Comparison of ENCODE assay signal across 9 mouse cellular contexts in genomic region chr6:137756310-137756709, GRCm38 (mm10). TPM values are rescaled to one million over a fixed set of nuclear protein-coding genes. Genes with fewer than 3 reads are reported as not detected.
DNase-seq lines count a peak whose midpoint lies in the region; ATAC-seq and TF ChIP-seq lines count a peak whose summit lies in the region.
"Had no signal": no experiment of that assay in that cellular context is flagged by ENCODE, and none has a peak within 500 bp of the region (broad histone marks: within the 10 kb centered on the region; RNA-seq: fewer than 3 reads in every experiment).

No protein-coding gene starts in this region.

- no peak overlapping the region for H3K9ac ChIP-seq in kidney, postnatal 0 days (ENCODE audit: low read depth, low read length)
- no peak overlapping the region for H3K9ac ChIP-seq in kidney, embryonic 15.5 days
- H3K9ac ChIP-seq in CH12.LX (ENCODE audit: insufficient read depth, low read depth) = no peak overlapping the region
- H3K9ac ChIP-seq: limb, embryonic 13.5 days had no signal

- dilution Hi-C loops in CH12.LX (cut with MboI; ENCODE audit: extremely low pct_ligation_motif_present, extremely low pct_unique_long_range_greater_than_20kb, low sequenced_read_pairs) = no loop called here

- DNase-seq in adrenal gland, adult (ENCODE audit: inconsistent age in 2 of 2, low spot score in 1 of 2) = peak; percentile 30 to 70
- no peak for DNase-seq in adrenal gland, postnatal 25 days
- peak; percentile 49 for DNase-seq in kidney, postnatal 0 days (ENCODE audit: low spot score)
- DNase-seq in CH12.LX (ENCODE audit: extremely low read depth) = peak; percentile 67
- peak; percentile 61 for DNase-seq in induced T-regulatory cell, adult 2 months (ENCODE audit: low read depth)
- peak; percentile 32 for DNase-seq in thymus, postnatal 14 days

- TF ChIP-seq CTCF in kidney, postnatal 0 days (IDR thresholded peaks at IDR 0.05; ENCODE audit: low read depth) = peak; percentile 76
- TF ChIP-seq CTCF in CH12.LX (conservative IDR thresholded peaks at IDR 0.05 in 1 of 2, IDR thresholded peaks at IDR 0.05 in 1 of 2; ENCODE audit: low read depth in 2 of 2, low read length in 2 of 2) = peak; percentile 66 to 75

- ATAC-seq in kidney, postnatal 0 days (replicated peaks; ENCODE audit: low FRiP score, low read depth) = no peak
- no peak for ATAC-seq in kidney, embryonic 15.5 days (replicated peaks; ENCODE audit: low FRiP score)
- no peak for ATAC-seq in frontal cortex, adult (ENCODE audit: low TSS enrichment)

- TF ChIP-seq POLR2A in CH12.LX (IDR thresholded peaks at IDR 0.05; ENCODE audit: low read depth, low read length) = no peak

- no peak overlapping the region for H3K4me2 ChIP-seq in kidney, postnatal 0 days (ENCODE audit: low read length)
- no peak overlapping the region for H3K4me2 ChIP-seq in kidney, embryonic 15.5 days
- H3K4me2 ChIP-seq in CH12.LX (ENCODE audit: insufficient read depth, low read depth, poor library complexity, severe bottlenecking) = no peak overlapping the region
- H3K4me2 ChIP-seq: limb, embryonic 13.5 days had no signal

- TF ChIP-seq RAD21 in CH12.LX (IDR thresholded peaks at IDR 0.05; ENCODE audit: low read depth, low read length) = peak; percentile 70

- TF ChIP-seq EP300 in CH12.LX (IDR thresholded peaks at IDR 0.05; ENCODE audit: low read length) = no peak

- H3K4me1 ChIP-seq in kidney, postnatal 0 days (replicated peaks; ENCODE audit: insufficient read depth, low read length) = peaks cover 3% of the 10 kb centered on the region; the same call in 1 of the 2 replicates
- peaks cover 20% of the 10 kb centered on the region for H3K4me1 ChIP-seq in kidney, embryonic 15.5 days
- H3K4me1 ChIP-seq in CH12.LX (ENCODE audit: control insufficient read depth in 1 of 2, insufficient read depth in 2 of 2) = peaks cover 3 to 14% of the 10 kb centered on the region in 2 experiments; a peak in 1 of 4 replicates

- H3K79me2 ChIP-seq in CH12.LX (replicated peaks; ENCODE audit: control insufficient read depth, extremely low read depth, insufficient read depth, poor library complexity, severe bottlenecking) = peaks cover 13% of the 10 kb centered on the region

- in situ Hi-C loops in CH12.LX (cut with MboI; ENCODE audit: low pct_ligation_motif_present, low pct_unique_long_range_greater_than_20kb, low sequenced_read_pairs) = no loop called here

- H3K9me3 ChIP-seq in kidney, postnatal 0 days (replicated peaks; ENCODE audit: low read length) = no peaks in the 10 kb centered on the region
- no peaks in the 10 kb centered on the region for H3K9me3 ChIP-seq in kidney, embryonic 15.5 days (replicated peaks)
- H3K9me3 ChIP-seq in CH12.LX (replicated peaks; ENCODE audit: low read length) = no peaks in the 10 kb centered on the region
- H3K9me3 ChIP-seq: limb, embryonic 13.5 days had no signal

- WGBS in kidney, postnatal 0 days = 65% methylated on average over 5 of the region's 5 CpGs
- 64% methylated on average over 5 of the region's 5 CpGs for WGBS in kidney, embryonic 15.5 days

- H3K4me3 ChIP-seq in kidney, postnatal 0 days (replicated peaks; ENCODE audit: low read depth, low read length) = no peak overlapping the region
- H3K4me3 ChIP-seq in kidney, embryonic 15.5 days (replicated peaks) = no peak overlapping the region
- no peak overlapping the region for H3K4me3 ChIP-seq in CH12.LX (replicated peaks in 1 of 3; ENCODE audit: low read depth in 2 of 3, low read length in 2 of 3, poor library complexity in 1 of 3)
- H3K4me3 ChIP-seq: limb, embryonic 13.5 days had no signal

- H3K36me3 ChIP-seq in kidney, postnatal 0 days (ENCODE audit: insufficient read depth, low read length) = no peaks in the 10 kb centered on the region
- H3K36me3 ChIP-seq in kidney, embryonic 15.5 days = peaks cover 14% of the 10 kb centered on the region
- peaks cover 7 to 28% of the 10 kb centered on the region in 2 experiments for H3K36me3 ChIP-seq in CH12.LX (replicated peaks in 1 of 2; ENCODE audit: control insufficient read depth in 1 of 2, insufficient read depth in 1 of 2, low read length in 1 of 2)

- no peaks in the 10 kb centered on the region for H3K27me3 ChIP-seq in kidney, postnatal 0 days (ENCODE audit: insufficient read depth, low read length)
- H3K27me3 ChIP-seq in kidney, embryonic 15.5 days = no peaks in the 10 kb centered on the region
- no peaks in the 10 kb centered on the region for H3K27me3 ChIP-seq in CH12.LX (replicated peaks)
- H3K27me3 ChIP-seq: limb, embryonic 13.5 days had no signal

- H3K27ac ChIP-seq in kidney, postnatal 0 days = no peak overlapping the region
- H3K27ac ChIP-seq in kidney, embryonic 15.5 days = no peak overlapping the region
- no peak overlapping the region for H3K27ac ChIP-seq in CH12.LX (ENCODE audit: insufficient read depth, low read depth)
- H3K27ac ChIP-seq: limb, embryonic 13.5 days had no signal

TF ChIP-seq in CH12.LX, 34 proteins besides CTCF, POLR2A, EP300 and RAD21:
- TF ChIP-seq BHLHE40 (IDR thresholded peaks at IDR 0.05; ENCODE audit: low read depth, low read length) (peak; percentile 7; the same call in 1 of the 2 replicates), POLR2AphosphoS2 (IDR thresholded peaks at IDR 0.05; ENCODE audit: low read depth, low read length) (no peak), USF2 (conservative IDR thresholded peaks at IDR 0.05; ENCODE audit: low read depth, low read length) (no peak), CHD2 (IDR thresholded peaks at IDR 0.05; ENCODE audit: low read length) (no peak), HCFC1 (IDR thresholded peaks at IDR 0.05; ENCODE audit: low read depth, low read length) (no peak), JUN (IDR thresholded peaks at IDR 0.05; ENCODE audit: insufficient read depth, low read depth, low read length) (no peak), UBTF (IDR thresholded peaks at IDR 0.05; ENCODE audit: low read depth, low read length) (no peak), GABPA (IDR thresholded peaks at IDR 0.05; ENCODE audit: insufficient replicate concordance, low read depth, low read length) (no peak), MAZ (IDR thresholded peaks at IDR 0.05; ENCODE audit: low read depth, low read length) (no peak), MYC (IDR thresholded peaks at IDR 0.05; ENCODE audit: low read depth, low read length) (peak; percentile 75), SMC3 (IDR thresholded peaks at IDR 0.05; ENCODE audit: low read depth, low read length) (peak; percentile 56), NELFE (IDR thresholded peaks at IDR 0.05; ENCODE audit: low read depth, low read length) (no peak), MAX (IDR thresholded peaks at IDR 0.05; ENCODE audit: low read length) (peak; percentile 78), ELF1 (IDR thresholded peaks at IDR 0.05; ENCODE audit: low read depth, low read length) (no peak), TCF12 (IDR thresholded peaks at IDR 0.05; ENCODE audit: low read depth, low read length) (0 out of 2 replicates have a peak, but pooled peaks have one; percentile 17), KAT2A (IDR thresholded peaks at IDR 0.05; ENCODE audit: insufficient replicate concordance, low read length) (no peak), ZMIZ1 (IDR thresholded peaks at IDR 0.05; ENCODE audit: low read depth, low read length) (no peak), TBP (conservative IDR thresholded peaks at IDR 0.05; ENCODE audit: low read depth, low read length) (no peak), ZKSCAN1 (IDR thresholded peaks at IDR 0.05; ENCODE audit: borderline replicate concordance, low read depth, low read length) (no peak), IRF4 (IDR thresholded peaks at IDR 0.05; ENCODE audit: low read depth, low read length) (peak; percentile 32; the same call in 1 of the 2 replicates)

RNA-seq across cellular contexts. Expression of gene Dera, which starts 2.0 kb away (rescaled TPM):
- 30.0 and 31.3 TPM in 2 replicates for total RNA-seq in adrenal gland, postnatal 25 days (2021)
- polyA plus RNA-seq in kidney, postnatal 0 days (2015; fragmentation: Nextera tagmentation; extraction: Ambion mirVana) = 85.5 and 92.3 TPM in 2 replicates
- 66.3 and 70.0 TPM in 2 replicates for polyA plus RNA-seq in kidney, embryonic 15.5 days (2015; fragmentation: Nextera tagmentation; extraction: Ambion mirVana)
- 59.5 and 60.1 TPM in 2 replicates for total RNA-seq in CH12.LX (2012; rRNA removed)
- 73.4 and 78.0 TPM in 2 replicates for total RNA-seq in CH12.LX (2014; rRNA removed)
- polyA plus RNA-seq in CH12.LX (2012; ENCODE audit: insufficient read length, low read depth) = 56.5 and 80.6 TPM in 2 replicates

RNA-seq across cellular contexts. Expression of gene Strap, which starts 21.4 kb away (rescaled TPM):
- 107 and 111 TPM in 2 replicates for total RNA-seq in adrenal gland, postnatal 25 days (2021)
- polyA plus RNA-seq in kidney, postnatal 0 days (2015; fragmentation: Nextera tagmentation; extraction: Ambion mirVana) = 138 and 151 TPM in 2 replicates
- 165 and 174 TPM in 2 replicates for polyA plus RNA-seq in kidney, embryonic 15.5 days (2015; fragmentation: Nextera tagmentation; extraction: Ambion mirVana)
- total RNA-seq in CH12.LX (2012; rRNA removed) (109 and 129 TPM in 2 replicates), CH12.LX (2014; rRNA removed) (291 and 318 TPM in 2 replicates)
- 233 and 245 TPM in 2 replicates for polyA plus RNA-seq in CH12.LX (2012; ENCODE audit: insufficient read length, low read depth)
